Mouse (Mus musculus) hindbrain, embryonic 16.5 days (tissue): ENCODE results near the gene Scn3b. TPM values are rescaled to one million over a fixed set of nuclear protein-coding genes. Genes with fewer than 3 reads are reported as not detected.

ENCODE experiments used
- ATAC-seq: fragments of 200-750 bp; cut with Nextera tagmentation; 2 replicates; pipeline ENCODE4 v1.8.0; 2017; ENCODE audit warnings: moderate TSS enrichment, moderate library complexity
- H3K27ac ChIP-seq: fragments of 300-500 bp; sonication (generic); 2 replicates; pipeline ENCODE4 v1.5.1; 2014; ENCODE audit warnings: low read depth, mild to moderate bottlenecking, control low read depth, low read length, moderate library complexity
- H3K27me3 ChIP-seq: fragments of 300-500 bp; sonication (generic); replicated peaks from 2 replicates; pipeline ENCODE4 v1.6.1; 2014; ENCODE audit warnings: low read length; ENCODE audit not compliant: control insufficient read depth, insufficient read depth
- H3K36me3 ChIP-seq: fragments of 300-500 bp; sonication (generic); 2 replicates; pipeline ENCODE4 v1.6.1; 2014; ENCODE audit warnings: mild to moderate bottlenecking, low read length, moderate library complexity, mixed read lengths; ENCODE audit not compliant: control insufficient read depth, insufficient read depth
- H3K4me1 ChIP-seq: fragments of 300-500 bp; sonication (generic); 2 replicates; pipeline ENCODE4 v1.6.1; 2014; ENCODE audit warnings: low read depth, low read length; ENCODE audit not compliant: control insufficient read depth, insufficient read depth
- H3K4me2 ChIP-seq: fragments of 300-500 bp; sonication (generic); 2 replicates; pipeline ENCODE4 v1.6.1; 2014; ENCODE audit warnings: mild to moderate bottlenecking, low read length, control low read depth, moderate library complexity
- H3K4me3 ChIP-seq: fragments of 300-500 bp; sonication (generic); 2 replicates; pipeline ENCODE4 v1.5.1; 2014; ENCODE audit warnings: mild to moderate bottlenecking, low read length, control low read depth, moderate library complexity
- H3K9ac ChIP-seq: fragments of 300-500 bp; sonication (generic); 2 replicates; pipeline ENCODE4 v1.6.1; 2014; ENCODE audit warnings: low read depth, mild to moderate bottlenecking, control low read depth, low read length, moderate library complexity
- H3K9me3 ChIP-seq: fragments of 300-500 bp; sonication (generic); 2 replicates; pipeline ENCODE4 v1.6.1; 2014; ENCODE audit warnings: mild to moderate bottlenecking, low read length, moderate library complexity; ENCODE audit not compliant: control insufficient read depth
- WGBS: fragments of 180-500 bp; shearing (Covaris S2); extraction: QIAGEN DNeasy Blood & Tissue Kit; methylation state at CpG from one replicate; pipeline ENCODE4 v1.1.7; 2014; 5-methylcytosine and 5-hydroxymethylcytosine counted together
- polyA plus RNA-seq: library from polyadenylated mRNA; unstranded; fragments of >200 nt; fragmentation: Nextera tagmentation; extraction: Ambion mirVana; gene quantifications from 2 replicates; pipeline ENCODE4 v1.2.1, GENCODE M21; 2015

The Scn3b gene
- polyA plus RNA-seq, 1 experiment from 2014 or later, result 151 TPM

GRCm38 (mm10) chr9:40318771-40319170, 49.8 kb downstream of the Scn3b start:
- Histone ChIP-seq H3K4me3 (no peak overlapping the region), H3K9me3 (no peaks in the 10 kb centered on the region), H3K27ac (no peak overlapping the region), H3K27me3 (no peaks in the 10 kb centered on the region), H3K4me1 (no peaks in the 10 kb centered on the region), H3K9ac (no peak overlapping the region), H3K4me2 (no peak overlapping the region), H3K36me3 (peaks cover 20% of the 10 kb centered on the region)
- no peak for ATAC-seq
- 82% methylated on average over 5 of the region's 5 CpGs for WGBS

- 86% methylated on average over 8 of the region's 8 CpGs for WGBS
- Histone ChIP-seq H3K36me3 (peaks cover 26% of the 10 kb centered on the region), H3K4me3 (no peak overlapping the region), H3K4me2 (no peak overlapping the region), H3K27ac (no peak overlapping the region), H3K9me3 (no peaks in the 10 kb centered on the region), H3K9ac (no peak overlapping the region), H3K27me3 (no peaks in the 10 kb centered on the region), H3K4me1 (no peaks in the 10 kb centered on the region)
- ATAC-seq, result no peak
Observed at GRCm38 (mm10) chr9:40320405-40320804, 51.4 kb downstream of the Scn3b start.

- Histone ChIP-seq H3K4me3 (no peak overlapping the region), H3K9me3 (no peaks in the 10 kb centered on the region), H3K27ac (0 out of 2 replicates have a peak overlapping the region, but pooled peaks have one; percentile 48), H3K27me3 (no peaks in the 10 kb centered on the region), H3K4me2 (no peak overlapping the region), H3K4me1 (no peaks in the 10 kb centered on the region), H3K9ac (no peak overlapping the region), H3K36me3 (peaks cover 29% of the 10 kb centered on the region)
- WGBS, result 50% methylated on average over 12 of the region's 12 CpGs
- peak; percentile 71 for ATAC-seq
Observed at GRCm38 (mm10) chr9:40320879-40321667, 52.1 kb downstream of the Scn3b start.

DNA sequence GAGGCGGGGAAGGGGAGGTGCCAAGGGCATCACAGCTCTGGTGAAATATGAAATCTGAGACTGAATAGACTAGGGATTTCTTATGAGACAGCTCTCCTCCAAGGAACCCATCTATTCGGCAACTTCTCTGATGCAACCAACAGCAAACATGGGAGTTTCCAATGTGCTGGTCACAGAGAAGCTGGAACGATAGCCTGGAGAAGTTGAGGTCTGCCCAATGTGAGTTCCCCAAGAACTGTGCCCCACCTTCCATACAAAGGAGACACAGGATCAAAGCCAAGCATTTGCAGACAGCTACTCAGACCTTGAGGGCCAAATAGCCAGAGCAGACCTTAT, 52.6 kb downstream of the Scn3b start:
- 80% methylated on average over 3 of the region's 3 CpGs for WGBS
- Histone ChIP-seq H3K27ac (no peak overlapping the region), H3K9me3 (no peaks in the 10 kb centered on the region), H3K4me3 (no peak overlapping the region), H3K27me3 (no peaks in the 10 kb centered on the region), H3K36me3 (peaks cover 29% of the 10 kb centered on the region), H3K4me1 (no peaks in the 10 kb centered on the region), H3K9ac (no peak overlapping the region), H3K4me2 (no peak overlapping the region)
- ATAC-seq, result no peak

DNA sequence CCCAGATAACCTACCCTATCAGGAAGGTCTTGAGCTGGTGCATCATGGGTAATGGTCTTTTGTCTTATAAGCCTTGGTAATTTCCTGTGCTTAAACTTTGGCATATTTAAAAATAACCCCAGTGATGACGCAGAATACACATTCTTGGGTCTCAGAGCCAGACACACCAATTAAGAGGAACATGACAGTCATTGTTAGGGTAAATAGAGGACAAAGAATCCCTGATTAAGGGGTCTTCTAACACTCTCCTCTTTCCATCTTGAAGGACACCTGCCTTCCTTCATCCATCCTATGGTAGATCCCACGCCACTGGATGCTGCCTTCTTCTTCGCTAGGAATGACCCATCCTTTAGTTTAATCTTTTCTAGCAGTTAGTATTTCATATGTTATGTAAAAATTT, 53.4 kb downstream of the Scn3b start:
- Histone ChIP-seq H3K27me3 (no peaks in the 10 kb centered on the region), H3K27ac (no peak overlapping the region), H3K4me3 (no peak overlapping the region), H3K36me3 (peaks cover 28% of the 10 kb centered on the region), H3K4me2 (no peak overlapping the region), H3K9me3 (no peaks in the 10 kb centered on the region), H3K4me1 (no peaks in the 10 kb centered on the region), H3K9ac (no peak overlapping the region)
- WGBS, result 88% methylated on average over 3 of the region's 3 CpGs
- ATAC-seq, result no peak

GRCm38 (mm10) chr9:40323171-40323570, 54.2 kb downstream of the Scn3b start:
- H3K4me2 ChIP-seq, result no peak overlapping the region
- no peaks in the 10 kb centered on the region for H3K4me1 ChIP-seq
- H3K27me3 ChIP-seq, result no peaks in the 10 kb centered on the region
- ATAC-seq, result no peak
- H3K9me3 ChIP-seq, result no peaks in the 10 kb centered on the region
- H3K4me3 ChIP-seq, result no peak overlapping the region
- H3K9ac ChIP-seq, result no peak overlapping the region
- H3K36me3 ChIP-seq, result peaks cover 30% of the 10 kb centered on the region
- H3K27ac ChIP-seq, result no peak overlapping the region
- WGBS, result 78% methylated on average over 5 of the region's 5 CpGs

DNA sequence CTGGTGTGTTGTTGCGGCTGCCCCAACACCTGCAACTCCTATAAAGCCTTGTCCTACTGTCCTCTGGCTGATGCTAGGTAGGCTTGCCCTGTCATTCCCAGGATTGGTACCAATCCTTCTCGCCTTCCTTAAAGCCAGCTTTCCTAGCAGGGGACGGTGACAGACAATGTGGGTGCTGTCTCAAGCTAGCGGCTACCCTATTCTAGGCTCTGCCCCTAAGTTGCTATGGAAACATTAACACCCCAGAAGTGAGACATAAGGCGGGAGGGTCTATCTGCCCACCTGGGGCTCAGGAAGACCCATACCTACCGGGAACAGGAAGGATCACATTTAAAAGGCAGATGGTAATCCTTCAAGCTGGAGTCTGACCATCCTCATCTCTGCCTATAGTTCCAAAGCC, 54.8 kb downstream of the Scn3b start:
- H3K9me3 ChIP-seq, result no peaks in the 10 kb centered on the region
- WGBS, result 80% methylated on average over 6 of the region's 6 CpGs
- H3K9ac ChIP-seq, result no peak overlapping the region
- peaks cover 30% of the 10 kb centered on the region for H3K36me3 ChIP-seq
- H3K27me3 ChIP-seq, result no peaks in the 10 kb centered on the region
- no peaks in the 10 kb centered on the region for H3K4me1 ChIP-seq
- no peak overlapping the region for H3K4me2 ChIP-seq
- H3K27ac ChIP-seq, result no peak overlapping the region
- no peak overlapping the region for H3K4me3 ChIP-seq
- ATAC-seq, result no peak

- no peak overlapping the region for H3K4me2 ChIP-seq
- no peaks in the 10 kb centered on the region for H3K9me3 ChIP-seq
- no peak overlapping the region for H3K27ac ChIP-seq
- H3K36me3 ChIP-seq, result peaks cover 29% of the 10 kb centered on the region
- H3K4me3 ChIP-seq, result no peak overlapping the region
- 93% methylated on average over 4 of the region's 4 CpGs for WGBS
- no peaks in the 10 kb centered on the region for H3K27me3 ChIP-seq
- H3K4me1 ChIP-seq, result no peaks in the 10 kb centered on the region
- H3K9ac ChIP-seq, result no peak overlapping the region
- no peak for ATAC-seq
Observed at GRCm38 (mm10) chr9:40324232-40324792, 55.3 kb downstream of the Scn3b start.

GRCm38 (mm10) chr9:40324826-40325225, 55.8 kb downstream of the Scn3b start:
- no peak for ATAC-seq
- Histone ChIP-seq H3K27ac (no peak overlapping the region), H3K9ac (no peak overlapping the region), H3K4me3 (no peak overlapping the region), H3K36me3 (peaks cover 33% of the 10 kb centered on the region), H3K4me1 (no peaks in the 10 kb centered on the region), H3K27me3 (no peaks in the 10 kb centered on the region), H3K4me2 (no peak overlapping the region), H3K9me3 (no peaks in the 10 kb centered on the region)
- whole genome bisulfite sequencing, result 94% methylated on average over 6 of the region's 6 CpGs
